Mouse (Mus musculus) heart, adult 11 months (tissue): Measurements from ENCODE around the gene Hdhd5.

Source experiments
- DNase-seq: peaks from one replicate; pipeline ENCODE4 v3.0.0; 2022

Gene Hdhd5

GRCm38 (mm10) chr6:120481538-120481937, 49.6 kb downstream of the Hdhd5 start:
- DNase-seq, result no peak

GRCm38 (mm10) chr6:120480361-120480760, 50.8 kb downstream of the Hdhd5 start:
- no peak for DNase-seq

- peak; percentile 97 for DNase-seq
Measured at GRCm38 (mm10) chr6:120479302-120479701, 51.8 kb downstream of the Hdhd5 start.

- DNase-seq, result no peak
Measured at GRCm38 (mm10) chr6:120475288-120475687, 55.8 kb downstream of the Hdhd5 start.

GRCm38 (mm10) chr6:120473427-120473826, 57.7 kb downstream of the Hdhd5 start:
- peak; percentile 98 for DNase-seq

GRCm38 (mm10) chr6:120472455-120473140, 58.5 kb downstream of the Hdhd5 start:
- DNase-seq, result no peak

- DNase-seq, result peak; percentile 97
Measured at GRCm38 (mm10) chr6:120471991-120472441, 59.1 kb downstream of the Hdhd5 start.

GRCm38 (mm10) chr6:120470666-120471065, 60.5 kb downstream of the Hdhd5 start:
- peak; percentile 95 for DNase-seq

GRCm38 (mm10) chr6:120469770-120470169, 61.3 kb downstream of the Hdhd5 start:
- no peak for DNase-seq

- no peak for DNase-seq
Measured at GRCm38 (mm10) chr6:120469268-120469667, 61.9 kb downstream of the Hdhd5 start.

- DNase-seq, result no peak
Measured at GRCm38 (mm10) chr6:120468259-120468658, 62.9 kb downstream of the Hdhd5 start.

GRCm38 (mm10) chr6:120466609-120467329, 64.3 kb downstream of the Hdhd5 start:
- peak; percentile 96 for DNase-seq

- DNase-seq, result peak; percentile 84
Measured at GRCm38 (mm10) chr6:120465393-120465792, 65.7 kb downstream of the Hdhd5 start.

- peak; percentile 85 for DNase-seq
Measured at GRCm38 (mm10) chr6:120464406-120464939, 66.6 kb downstream of the Hdhd5 start.

GRCm38 (mm10) chr6:120463884-120464283, 67.2 kb downstream of the Hdhd5 start:
- peak; percentile 95 for DNase-seq

- peak; percentile 98 for DNase-seq
Measured at GRCm38 (mm10) chr6:120463086-120463871, 67.8 kb downstream of the Hdhd5 start, which contains the start of gene Il17ra. Gene Il17ra (plus strand): TSS chr6:120463247.

- DNase-seq, result no peak
Measured at GRCm38 (mm10) chr6:120462251-120462650, 68.9 kb downstream of the Hdhd5 start.

GRCm38 (mm10) chr6:120461217-120461616, 69.9 kb downstream of the Hdhd5 start:
- DNase-seq, result peak; percentile 88
